Mouse (Mus musculus): ENCODE data around the gene Xrcc6. TPM values are rescaled to one million over a fixed set of nuclear protein-coding genes. Genes with fewer than 3 reads are reported as not detected.
"Not testable (repeated sequence)": the region's sequence is repeated elsewhere in the genome, so short reads cannot be mapped to it uniquely, and the experiment has no call there.

Gene Xrcc6
- polyA plus RNA-seq, 1 experiment from 2014 or later: 104 TPM

DNA sequence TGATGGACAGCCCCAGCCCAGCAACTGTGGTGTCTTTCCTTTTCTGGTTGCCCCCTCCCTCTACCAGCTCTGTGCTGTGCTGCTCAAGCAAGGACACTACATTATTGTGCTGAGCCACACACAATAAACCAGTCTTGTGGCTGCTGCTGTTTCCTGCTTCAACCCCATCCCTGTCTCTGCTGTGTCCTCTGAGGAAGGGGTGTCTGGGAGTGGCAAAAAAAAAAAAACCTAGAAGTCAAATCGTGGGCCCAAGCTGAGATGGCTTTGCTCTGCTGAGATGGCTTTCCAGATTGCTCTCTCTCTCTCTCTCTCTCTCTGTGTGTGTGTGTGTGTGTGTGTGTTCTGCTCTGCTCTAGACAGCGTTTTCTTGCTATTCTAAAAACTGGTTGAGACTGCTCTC is 19.2 kb upstream of the Xrcc6 start:
- no peak overlapping the region for H3K4me3 ChIP-seq
- 0 out of 2 replicates have a peak, but pooled peaks cover 8% of the 10 kb centered on the region for H3K4me1 ChIP-seq
- WGBS: 62% methylated on average over 2 of the region's 2 CpGs
- DNase-seq (ENCODE audit: low spot score): no peak
- H3K9me3 ChIP-seq: peaks cover 11% of the 10 kb centered on the region
- H3K36me3 ChIP-seq (replicated peaks): no peaks in the 10 kb centered on the region
- H3K27me3 ChIP-seq (replicated peaks; ENCODE audit: low read depth, poor library complexity, severe bottlenecking): no peaks in the 10 kb centered on the region
- H3K27ac ChIP-seq (replicated peaks): no peak overlapping the region

DNA sequence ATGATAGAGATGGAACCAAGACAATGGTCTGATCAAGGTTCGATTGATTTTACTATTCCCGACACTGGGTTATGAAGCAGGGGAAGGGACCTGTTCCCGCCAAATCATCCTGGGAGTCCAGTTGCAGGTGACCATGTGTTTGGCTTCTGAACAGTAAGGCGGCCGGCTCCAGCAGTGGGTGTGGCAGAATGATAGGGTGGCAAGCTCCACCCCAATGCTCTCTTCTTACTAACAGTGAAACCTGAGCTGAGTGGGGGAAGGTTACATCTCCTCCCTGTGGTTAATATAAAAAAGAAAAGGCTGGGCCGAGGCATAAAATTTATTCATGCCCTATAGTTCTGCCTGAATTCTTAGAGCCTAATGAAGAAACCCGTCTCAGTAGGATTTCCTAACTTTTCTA is 18.5 kb upstream of the Xrcc6 start:
- Histone ChIP-seq H3K27ac (replicated peaks) (no peak overlapping the region), H3K36me3 (replicated peaks) (no peaks in the 10 kb centered on the region), H3K4me3 (no peak overlapping the region), H3K27me3 (replicated peaks; ENCODE audit: low read depth, poor library complexity, severe bottlenecking) (no peaks in the 10 kb centered on the region), H3K9me3 (peaks cover 11% of the 10 kb centered on the region), H3K4me1 (0 out of 2 replicates have a peak, but pooled peaks cover 8% of the 10 kb centered on the region)
- 70% methylated on average over 7 of the region's 7 CpGs for WGBS
- no peak for DNase-seq (ENCODE audit: low spot score)

DNA sequence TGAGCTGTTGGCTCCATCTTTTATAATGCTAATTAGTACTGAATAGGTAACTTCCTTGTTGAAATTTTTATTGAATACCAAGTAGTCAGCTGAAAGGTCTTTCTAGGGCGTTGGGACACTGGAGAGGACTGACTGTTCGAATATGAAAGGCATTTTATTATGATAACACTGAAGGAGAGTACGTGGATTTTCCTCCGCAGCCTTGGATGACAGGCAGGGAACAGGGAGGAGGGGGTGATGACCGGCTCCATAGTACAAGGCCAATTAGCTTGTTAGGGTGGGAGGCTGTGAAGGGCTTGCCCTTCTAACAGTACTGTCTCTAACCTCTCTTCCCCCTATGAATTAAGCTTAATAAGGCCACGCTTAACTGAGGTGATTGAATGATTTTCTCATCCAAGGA is 18.0 kb upstream of the Xrcc6 start:
- 79% methylated on average over 6 of the region's 6 CpGs for WGBS
- not testable (repeated sequence) for H3K4me1 ChIP-seq

DNA sequence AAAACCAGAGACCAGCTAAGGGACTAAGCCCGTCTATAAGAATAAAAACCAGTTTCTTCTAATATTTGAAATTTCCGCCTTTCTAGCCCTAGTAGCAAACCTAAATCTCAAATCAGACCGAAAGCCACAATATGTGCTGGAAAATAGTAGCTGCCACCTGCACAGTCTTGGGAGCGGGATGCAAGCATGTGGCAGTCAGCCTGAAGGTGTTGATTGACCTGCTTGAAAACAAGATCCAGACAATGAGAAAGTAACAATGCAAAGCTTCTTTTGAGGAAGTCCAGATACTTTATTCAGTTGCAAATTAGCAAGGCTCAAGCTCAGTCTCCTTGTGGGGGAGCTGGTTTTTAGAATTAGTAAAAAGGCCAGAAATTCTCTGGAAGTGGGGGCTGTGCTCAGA is 17.1 kb upstream of the Xrcc6 start:
- not testable (repeated sequence) for DNase-seq (ENCODE audit: low spot score); H3K36me3 ChIP-seq (replicated peaks); H3K27ac ChIP-seq (replicated peaks); H3K4me1 ChIP-seq; H3K27me3 ChIP-seq (replicated peaks; ENCODE audit: low read depth, poor library complexity, severe bottlenecking); H3K4me3 ChIP-seq
- 89% methylated on average over 4 of the region's 4 CpGs for WGBS
- peaks cover 19% of the 10 kb centered on the region for H3K9me3 ChIP-seq

More for the DNA sequence above, 18.0 kb upstream of the Xrcc6 start:
- peaks cover 11% of the 10 kb centered on the region for H3K9me3 ChIP-seq
- not testable (repeated sequence) for H3K36me3 ChIP-seq (replicated peaks); H3K4me3 ChIP-seq; H3K27ac ChIP-seq (replicated peaks); DNase-seq (ENCODE audit: low spot score); H3K27me3 ChIP-seq (replicated peaks; ENCODE audit: low read depth, poor library complexity, severe bottlenecking)

DNA sequence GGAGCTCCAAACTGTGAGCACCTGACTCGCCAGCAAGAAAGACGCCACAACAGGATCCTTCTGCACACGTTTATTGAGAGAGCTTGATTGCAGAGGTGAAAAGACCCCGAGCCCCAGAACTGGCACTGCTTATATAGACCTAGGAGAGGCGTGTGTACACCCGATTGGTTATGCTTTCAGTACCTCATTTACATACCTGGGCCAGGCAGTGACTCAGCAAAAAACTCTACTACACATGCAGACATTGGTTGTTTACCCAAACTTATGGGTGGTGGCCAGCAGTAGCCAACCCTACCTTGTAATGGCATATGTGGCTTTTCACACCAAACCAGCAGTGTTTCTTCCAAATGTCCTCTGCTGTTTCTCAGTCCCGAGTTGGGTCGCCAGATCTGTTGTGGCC is 12.5 kb upstream of the Xrcc6 start:
- peaks cover 19% of the 10 kb centered on the region for H3K9me3 ChIP-seq
- 92% methylated on average over 8 of the region's 8 CpGs for WGBS
- not testable (repeated sequence) for H3K4me1 ChIP-seq; DNase-seq (ENCODE audit: low spot score); H3K27me3 ChIP-seq (replicated peaks; ENCODE audit: low read depth, poor library complexity, severe bottlenecking); H3K4me3 ChIP-seq; H3K27ac ChIP-seq (replicated peaks); H3K36me3 ChIP-seq (replicated peaks)

DNA sequence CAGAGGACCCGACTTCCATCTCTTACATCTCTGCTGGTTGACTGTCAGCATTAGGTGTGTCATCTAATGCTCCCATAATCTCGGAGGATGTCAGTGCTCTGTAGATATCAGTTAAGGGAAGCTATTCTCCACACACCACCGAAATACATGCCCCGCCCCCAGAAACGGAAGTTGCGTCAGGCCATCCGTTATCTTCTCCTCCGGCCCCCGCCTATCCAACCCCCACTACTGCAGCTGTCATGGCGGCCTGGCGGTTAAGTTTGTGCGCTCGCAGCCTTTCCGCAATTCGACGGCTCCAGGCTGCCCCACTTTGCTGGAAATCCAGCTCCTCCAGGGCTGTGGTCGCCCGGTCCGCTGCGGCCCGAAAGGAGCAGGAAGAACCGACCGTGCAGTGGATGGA is 7.3 kb upstream of the Xrcc6 start, which contains the start of gene 1700029P11Rik:
Gene 1700029P11Rik, plus strand, starts transcription at position 220 of the 400 bp plus-strand sequence.
- Histone ChIP-seq H3K36me3 (replicated peaks) (no peaks in the 10 kb centered on the region), H3K4me3 (no peak within 1 kb of the TSS), H3K27me3 (replicated peaks; ENCODE audit: low read depth, poor library complexity, severe bottlenecking) (no peaks in the 10 kb centered on the region), H3K27ac (replicated peaks) (no peak within 1 kb of the TSS), H3K4me1 (0 out of 2 replicates have a peak, but pooled peaks cover 7% of the 10 kb centered on the region), H3K9me3 (0 out of 2 replicates have a peak, but pooled peaks cover under 1% of the 10 kb centered on the region)
- no peak for DNase-seq (ENCODE audit: low spot score)
- WGBS: 95% methylated on average over 23 of the region's 23 CpGs

DNA sequence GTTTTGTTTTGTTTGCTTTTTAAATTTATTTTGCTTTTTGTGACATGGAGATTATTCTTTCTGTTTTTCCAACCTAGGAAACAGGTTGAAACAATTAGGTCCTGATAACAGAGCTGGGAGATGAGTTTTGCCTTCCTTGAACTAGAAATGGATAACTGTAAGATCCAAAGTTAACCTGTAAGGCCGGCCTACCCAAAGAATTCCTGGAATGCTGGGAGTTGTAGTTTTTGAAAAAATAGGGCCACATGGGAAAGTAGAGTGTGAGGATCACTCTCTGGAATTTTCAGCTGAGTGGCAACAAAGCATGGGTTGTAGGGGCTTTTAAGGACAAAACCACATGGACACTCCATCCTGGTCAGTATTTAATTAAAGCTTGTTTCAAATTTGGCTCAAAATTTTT is 5.5 kb upstream of the Xrcc6 start:
- 60% methylated on average over 1 of the region's 1 CpGs for WGBS
- Histone ChIP-seq H3K4me3 (no peak overlapping the region), H3K9me3 (no peaks in the 10 kb centered on the region)

DNA sequence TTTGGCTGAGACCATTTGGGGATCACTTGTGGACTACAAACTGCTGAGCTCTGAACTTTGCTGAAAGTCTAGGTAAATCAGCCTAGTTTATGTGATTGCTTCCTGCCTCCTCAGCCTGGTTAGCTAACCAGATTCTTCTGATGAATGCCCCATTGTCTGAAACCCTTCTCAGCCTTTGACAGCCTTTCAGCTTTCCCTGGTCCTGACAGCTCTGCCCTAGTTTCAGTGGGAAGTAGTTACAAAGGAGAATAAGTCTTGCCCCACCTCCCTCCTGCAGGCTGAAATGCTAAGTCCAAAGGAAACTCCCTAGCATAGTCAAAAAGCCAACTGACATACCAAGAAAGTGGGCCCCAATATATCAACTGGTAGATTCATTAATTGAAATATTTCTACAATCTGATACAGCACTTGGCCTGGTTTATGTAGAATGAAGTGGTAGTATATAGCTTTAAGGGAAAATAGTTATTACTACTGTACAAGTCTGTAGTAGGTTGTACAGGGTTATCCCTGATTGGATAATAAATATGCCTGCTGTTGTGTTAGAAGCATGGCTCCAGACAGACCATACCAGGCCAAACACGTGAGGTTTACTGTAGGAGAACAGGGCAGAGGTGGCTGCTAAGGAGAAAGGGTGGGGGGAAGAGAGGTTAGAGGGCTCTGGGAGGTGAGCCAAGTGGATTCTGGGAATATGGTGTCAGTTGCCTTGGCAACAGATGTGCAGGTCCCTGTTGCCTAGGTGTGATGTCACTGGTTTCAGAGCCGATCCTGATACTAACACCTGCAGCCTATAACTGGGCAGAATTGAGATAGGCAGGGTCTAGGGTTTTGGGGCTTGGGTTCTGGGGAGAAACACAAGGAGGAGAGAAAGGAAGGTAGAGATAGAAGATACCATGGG is 2.1 kb upstream of the Xrcc6 start:
- no peaks in the 10 kb centered on the region for H3K27me3 ChIP-seq (replicated peaks; ENCODE audit: low read depth, poor library complexity, severe bottlenecking)
- no peak overlapping the region for H3K27ac ChIP-seq (replicated peaks)
- no peaks in the 10 kb centered on the region for H3K36me3 ChIP-seq (replicated peaks)
- H3K4me1 ChIP-seq: peaks cover 16% of the 10 kb centered on the region
- DNase-seq (ENCODE audit: low spot score): no peak
- WGBS: 64% methylated on average over 2 of the region's 2 CpGs
- no peak overlapping the region for H3K4me3 ChIP-seq
- no peaks in the 10 kb centered on the region for H3K9me3 ChIP-seq

More for the DNA sequence above, 5.5 kb upstream of the Xrcc6 start:
- no peak for DNase-seq (ENCODE audit: low spot score)
- no peaks in the 10 kb centered on the region for H3K36me3 ChIP-seq (replicated peaks)
- peaks cover 12% of the 10 kb centered on the region for H3K4me1 ChIP-seq
- H3K27ac ChIP-seq (replicated peaks): no peak overlapping the region
- H3K27me3 ChIP-seq (replicated peaks; ENCODE audit: low read depth, poor library complexity, severe bottlenecking): no peaks in the 10 kb centered on the region

DNA sequence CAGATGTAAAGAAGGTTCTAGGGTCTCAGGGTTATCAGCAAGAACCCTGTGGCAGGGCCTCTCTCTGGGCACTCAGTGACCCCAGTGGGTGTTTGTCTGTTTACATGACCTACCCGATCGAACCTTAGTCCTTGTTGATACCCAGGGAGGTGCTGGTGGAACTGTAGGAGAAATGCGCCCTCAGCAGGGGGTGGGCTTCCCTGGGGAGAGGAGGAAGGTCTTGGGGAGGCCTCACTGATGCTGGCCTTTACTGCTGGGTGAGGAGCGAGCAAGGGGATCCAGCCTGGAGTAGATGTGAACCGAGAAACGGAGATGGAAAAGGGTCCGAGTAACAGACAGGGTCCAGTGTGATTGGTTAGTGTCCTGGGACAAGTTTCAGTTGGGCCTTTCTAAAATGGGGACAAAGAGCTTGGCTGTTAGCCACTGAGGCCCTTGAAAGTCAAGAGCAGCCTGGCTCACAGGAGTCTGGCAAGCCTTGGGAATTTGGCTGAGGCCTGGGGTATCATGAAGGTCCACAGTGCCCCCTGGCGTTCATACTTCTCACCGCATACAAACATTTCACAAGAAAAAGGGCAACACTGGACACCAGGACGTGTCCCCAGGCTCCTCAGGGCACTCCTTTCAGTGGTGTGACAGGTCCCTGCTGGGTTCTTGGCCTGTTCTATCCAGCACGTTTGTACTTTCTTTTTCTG is 1.9 kb downstream of the Xrcc6 start:
- Histone ChIP-seq H3K27me3 (replicated peaks; ENCODE audit: low read depth, poor library complexity, severe bottlenecking) (no peaks in the 10 kb centered on the region), H3K9me3 (no peaks in the 10 kb centered on the region), H3K4me3 (no peak overlapping the region), H3K27ac (replicated peaks) (peak overlapping the region; percentile 52; the same call in 1 of the 2 replicates), H3K4me1 (peaks cover 16% of the 10 kb centered on the region), H3K36me3 (replicated peaks) (peaks cover 21% of the 10 kb centered on the region)
- WGBS: 48% methylated on average over 11 of the region's 11 CpGs
- peak; percentile 87 for DNase-seq (ENCODE audit: low spot score)

DNA sequence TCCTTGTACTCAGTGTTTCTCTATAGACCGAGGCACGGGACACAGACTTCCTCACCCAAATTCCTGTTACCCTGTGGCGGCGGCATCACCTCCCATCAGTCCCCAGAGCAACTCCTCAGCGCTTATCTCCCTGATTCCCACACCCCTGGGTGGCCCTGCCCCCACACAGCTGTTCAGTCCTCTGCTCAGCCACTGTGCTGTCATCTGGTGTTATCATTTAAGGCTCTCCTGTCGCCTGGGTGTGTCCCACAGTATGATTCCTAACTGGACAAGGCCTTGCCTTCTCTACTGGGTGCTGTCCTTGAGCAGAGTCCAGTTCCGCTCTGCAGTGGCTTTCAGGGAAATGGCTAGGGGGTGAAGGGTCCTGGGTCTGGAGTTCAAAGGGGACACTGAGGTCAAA is 2.9 kb downstream of the Xrcc6 start:
- H3K4me3 ChIP-seq: no peak overlapping the region
- H3K9me3 ChIP-seq: no peaks in the 10 kb centered on the region
- H3K36me3 ChIP-seq (replicated peaks): peaks cover 31% of the 10 kb centered on the region
- WGBS: 56% methylated on average over 7 of the region's 7 CpGs
- H3K4me1 ChIP-seq: peaks cover 8% of the 10 kb centered on the region
- no peaks in the 10 kb centered on the region for H3K27me3 ChIP-seq (replicated peaks; ENCODE audit: low read depth, poor library complexity, severe bottlenecking)
- no peak for DNase-seq (ENCODE audit: low spot score)
- H3K27ac ChIP-seq (replicated peaks): no peak overlapping the region

DNA sequence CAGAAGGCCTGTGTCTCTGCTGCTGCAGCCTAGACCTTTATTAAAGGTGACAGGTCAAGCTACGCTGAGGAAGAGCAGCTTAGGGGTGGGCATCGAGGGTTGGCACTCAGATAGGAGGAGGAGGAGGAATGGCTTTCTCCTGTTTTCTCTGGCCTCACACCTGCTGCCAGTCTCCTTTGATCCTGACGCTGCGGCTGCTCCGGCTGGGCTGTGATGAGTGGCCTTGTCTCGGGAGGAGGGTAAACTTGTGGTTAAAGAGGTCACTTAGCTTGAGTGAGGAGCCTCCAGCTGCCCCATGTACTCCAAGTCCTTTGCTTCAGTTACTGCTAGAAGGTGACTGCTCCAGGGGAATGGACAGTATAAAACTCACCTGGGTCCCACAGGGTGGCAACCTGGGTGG is 6.4 kb downstream of the Xrcc6 start:
- Histone ChIP-seq H3K36me3 (replicated peaks) (peaks cover 66% of the 10 kb centered on the region), H3K27me3 (replicated peaks; ENCODE audit: low read depth, poor library complexity, severe bottlenecking) (no peaks in the 10 kb centered on the region), H3K4me1 (peaks cover 4% of the 10 kb centered on the region; the same call in 1 of the 2 replicates), H3K27ac (replicated peaks) (no peak overlapping the region), H3K9me3 (no peaks in the 10 kb centered on the region), H3K4me3 (no peak overlapping the region)
- DNase-seq (ENCODE audit: low spot score): no peak
- 86% methylated on average over 6 of the region's 6 CpGs for WGBS

DNA sequence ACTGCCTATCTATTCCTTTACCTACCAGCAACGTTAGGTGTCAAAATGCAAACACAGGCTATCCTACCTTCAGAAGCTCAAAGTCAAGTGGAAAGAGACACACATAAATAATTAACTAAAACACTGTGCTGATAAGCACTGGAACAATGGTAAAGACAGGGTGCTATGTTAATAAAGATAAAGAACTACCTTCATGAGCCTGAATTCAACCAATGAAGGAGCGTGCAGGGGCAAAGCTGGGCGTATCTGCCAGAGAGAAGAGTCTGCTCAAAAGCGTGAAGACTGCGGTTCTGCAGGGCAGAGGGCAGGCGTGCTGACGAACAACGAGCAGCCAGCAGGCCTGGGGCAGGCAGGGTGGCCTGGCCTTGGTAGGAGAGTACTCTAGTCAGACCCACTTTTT is 16.6 kb downstream of the Xrcc6 start:
- H3K27me3 ChIP-seq (replicated peaks; ENCODE audit: low read depth, poor library complexity, severe bottlenecking): no peaks in the 10 kb centered on the region
- 90% methylated on average over 8 of the region's 8 CpGs for WGBS
- no peaks in the 10 kb centered on the region for H3K4me1 ChIP-seq
- no peak overlapping the region for H3K27ac ChIP-seq (replicated peaks)
- H3K9me3 ChIP-seq: no peaks in the 10 kb centered on the region
- DNase-seq (ENCODE audit: low spot score): no peak
- H3K36me3 ChIP-seq (replicated peaks): peaks cover 60% of the 10 kb centered on the region
- no peak overlapping the region for H3K4me3 ChIP-seq

DNA sequence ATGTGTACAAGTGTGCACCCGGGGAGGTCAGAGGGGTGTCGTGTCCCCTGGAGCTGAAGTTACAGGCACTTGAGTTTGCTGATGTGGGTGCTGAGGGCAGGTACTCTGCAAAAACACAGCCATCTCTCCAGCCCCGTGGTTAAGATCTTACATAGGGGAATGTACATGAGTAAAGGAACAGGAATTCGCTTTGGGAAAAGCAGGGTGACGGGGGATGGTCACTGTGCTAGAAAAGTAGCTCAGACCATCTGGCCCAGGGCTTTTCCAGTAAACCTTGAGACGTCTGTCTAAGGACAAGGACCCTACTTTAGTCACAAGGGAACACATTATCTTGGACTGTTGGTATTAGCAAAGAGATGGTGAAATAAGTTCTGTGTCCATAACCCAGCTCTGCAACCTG is 24.3 kb downstream of the Xrcc6 start:
- Histone ChIP-seq H3K4me1 (peaks cover 27% of the 10 kb centered on the region), H3K4me3 (no peak overlapping the region), H3K27me3 (replicated peaks; ENCODE audit: low read depth, poor library complexity, severe bottlenecking) (no peaks in the 10 kb centered on the region), H3K9me3 (no peaks in the 10 kb centered on the region), H3K27ac (replicated peaks) (no peak overlapping the region), H3K36me3 (replicated peaks) (peaks cover 13% of the 10 kb centered on the region)
- no peak for DNase-seq (ENCODE audit: low spot score)
- WGBS: 89% methylated on average over 6 of the region's 6 CpGs

Measured in embryonic facial prominence, embryonic 10.5 days (tissue).